Mouse (Mus musculus): ENCODE measurements at regions not wholly inside any gene's neighbourhood (a gene's known extent, or its start where the extent isn't known, plus 50 kb on each side); places are given as distances from the start of the nearest gene placed in this dataset.

DNA sequence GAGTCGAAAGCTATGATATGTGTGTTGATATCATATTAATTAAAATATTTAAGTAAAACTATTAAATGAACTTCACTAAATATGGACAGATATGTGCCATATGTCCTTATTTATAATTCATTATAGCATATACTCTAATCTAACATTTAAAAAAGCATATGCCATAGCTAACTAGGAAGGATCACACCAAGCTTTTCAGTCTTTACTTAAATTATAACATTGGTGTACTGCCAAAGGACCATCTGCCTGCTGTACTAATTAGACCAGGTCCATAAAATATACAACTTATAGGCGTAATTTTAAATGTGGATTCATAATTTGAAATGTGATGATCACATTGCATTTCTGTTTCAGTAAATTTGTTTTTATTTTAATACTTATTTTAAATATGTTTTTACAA is 651.9 kb upstream of the Klhl1 start:
- H3K4me1 ChIP-seq, result no peaks in the 10 kb centered on the region
- 91% methylated on average over 2 of the region's 2 CpGs for WGBS
- no peak for DNase-seq (ENCODE audit: low spot score)

DNA sequence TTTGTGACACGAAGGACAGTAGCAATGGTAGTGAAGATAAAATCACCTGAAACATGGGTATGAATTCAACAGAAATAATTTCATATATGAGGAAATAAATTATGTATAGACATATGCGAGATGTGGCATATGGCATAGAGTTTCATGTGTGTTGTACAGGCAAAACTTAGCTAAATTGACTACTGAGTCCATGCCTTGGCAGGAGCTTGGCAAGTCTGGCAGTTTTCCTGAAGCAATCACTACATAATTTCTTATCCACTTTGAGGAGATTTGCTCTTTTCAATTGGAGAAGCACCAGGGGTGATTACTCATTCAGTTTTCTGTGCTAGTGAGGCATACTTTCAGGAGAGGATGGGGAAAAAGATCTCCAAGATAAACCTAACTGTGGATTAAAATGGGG is 646.9 kb upstream of the Klhl1 start:
- no peak overlapping the region for H3K27ac ChIP-seq
- H3K36me3 ChIP-seq, result no peaks in the 10 kb centered on the region
- WGBS, result 97% methylated on average over 2 of the region's 2 CpGs
- no peaks in the 10 kb centered on the region for H3K4me1 ChIP-seq
- H3K27me3 ChIP-seq (ENCODE audit: low read depth, poor library complexity, severe bottlenecking), result no peaks in the 10 kb centered on the region
- H3K9me3 ChIP-seq (replicated peaks), result no peaks in the 10 kb centered on the region
- DNase-seq (ENCODE audit: low spot score), result no peak
- no peak overlapping the region for H3K4me3 ChIP-seq

More for the DNA sequence above, 651.9 kb upstream of the Klhl1 start:
- Histone ChIP-seq H3K36me3 (no peaks in the 10 kb centered on the region), H3K27ac (no peak overlapping the region), H3K27me3 (ENCODE audit: low read depth, poor library complexity, severe bottlenecking) (no peaks in the 10 kb centered on the region), H3K9me3 (replicated peaks) (no peaks in the 10 kb centered on the region), H3K4me3 (no peak overlapping the region)

DNA sequence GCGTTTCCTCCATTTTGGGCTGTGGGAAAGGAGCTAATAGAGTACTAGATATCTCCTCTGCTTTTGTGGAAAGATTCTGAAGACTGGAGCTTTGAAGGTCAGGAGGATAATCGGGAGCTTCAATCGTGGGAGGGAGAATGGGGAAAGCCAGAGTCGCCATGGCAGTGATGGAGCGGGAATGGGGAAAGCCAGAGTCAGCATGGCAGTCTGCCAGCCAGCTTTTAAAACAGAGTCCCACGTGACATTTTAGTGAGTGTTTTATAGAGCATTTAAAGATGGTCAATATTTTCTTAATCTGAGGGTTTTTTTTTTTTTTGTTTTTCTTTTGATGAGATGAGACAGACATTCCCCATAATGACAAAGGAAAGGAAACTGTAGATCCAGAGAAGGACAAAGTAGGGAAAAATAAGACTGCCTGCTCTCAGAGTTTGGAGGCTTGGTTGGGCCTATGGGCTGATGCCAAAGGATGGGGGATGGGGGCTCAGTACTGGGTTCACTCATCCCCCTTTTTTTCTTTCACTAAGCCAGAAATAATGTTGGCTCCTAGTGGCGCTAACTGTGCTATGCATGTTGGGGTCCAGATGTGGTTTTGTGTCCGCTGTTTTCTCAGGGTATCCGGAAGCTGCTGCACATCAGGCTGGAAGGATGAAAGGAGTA is 630.2 kb upstream of the Klhl1 start:
- Histone ChIP-seq H3K36me3 (no peaks in the 10 kb centered on the region), H3K27ac (no peak overlapping the region)
- DNase-seq (ENCODE audit: low spot score), result no peak

DNA sequence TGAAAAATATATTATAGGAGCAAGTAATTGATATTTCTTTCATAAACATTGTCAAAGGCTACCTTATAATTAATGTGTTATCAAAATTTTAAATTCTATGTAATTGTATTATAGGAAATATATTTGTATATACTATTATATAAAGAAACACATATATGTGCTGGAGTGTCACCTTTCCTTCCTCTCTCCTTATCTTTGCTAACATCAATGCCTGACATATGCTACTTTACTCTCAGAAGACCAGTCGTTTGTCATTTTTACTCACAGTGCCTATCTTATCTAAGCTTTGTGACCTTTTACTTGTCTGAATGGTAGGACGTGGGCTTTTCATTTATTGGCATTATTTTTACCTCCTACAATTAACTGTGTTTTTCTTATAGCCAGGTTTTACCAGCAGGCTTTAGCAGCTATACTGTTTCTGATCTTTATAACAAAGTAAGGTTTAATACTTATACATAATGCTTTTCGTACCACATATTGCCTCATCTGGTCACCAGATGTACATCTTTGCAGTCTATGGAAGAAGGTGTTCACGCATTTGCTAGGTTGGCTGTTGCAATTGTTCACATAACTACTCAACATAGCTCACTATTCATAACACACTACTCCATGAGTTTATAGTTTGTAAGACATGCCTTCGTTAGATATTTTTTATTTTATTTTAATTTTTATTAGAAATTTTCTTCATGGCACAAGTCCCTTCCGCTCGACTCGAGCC is 597.2 kb upstream of the Klhl1 start:
- 81% methylated on average over 8 of the region's 8 CpGs for WGBS
- DNase-seq (ENCODE audit: low spot score), result no peak
- 0 out of 2 replicates have a peak, but pooled peaks cover 5% of the 10 kb centered on the region for H3K4me1 ChIP-seq
- no peaks in the 10 kb centered on the region for H3K27me3 ChIP-seq (ENCODE audit: low read depth, poor library complexity, severe bottlenecking)
- H3K36me3 ChIP-seq, result no peaks in the 10 kb centered on the region
- H3K9me3 ChIP-seq (replicated peaks), result no peaks in the 10 kb centered on the region
- H3K4me3 ChIP-seq, result no peak overlapping the region
- H3K27ac ChIP-seq, result no peak overlapping the region

More for the DNA sequence above, 630.2 kb upstream of the Klhl1 start:
- no peaks in the 10 kb centered on the region for H3K9me3 ChIP-seq (replicated peaks)
- no peaks in the 10 kb centered on the region for H3K27me3 ChIP-seq (ENCODE audit: low read depth, poor library complexity, severe bottlenecking)
- no peaks in the 10 kb centered on the region for H3K4me1 ChIP-seq
- WGBS, result 96% methylated on average over 9 of the region's 9 CpGs
- H3K4me3 ChIP-seq, result no peak overlapping the region

DNA sequence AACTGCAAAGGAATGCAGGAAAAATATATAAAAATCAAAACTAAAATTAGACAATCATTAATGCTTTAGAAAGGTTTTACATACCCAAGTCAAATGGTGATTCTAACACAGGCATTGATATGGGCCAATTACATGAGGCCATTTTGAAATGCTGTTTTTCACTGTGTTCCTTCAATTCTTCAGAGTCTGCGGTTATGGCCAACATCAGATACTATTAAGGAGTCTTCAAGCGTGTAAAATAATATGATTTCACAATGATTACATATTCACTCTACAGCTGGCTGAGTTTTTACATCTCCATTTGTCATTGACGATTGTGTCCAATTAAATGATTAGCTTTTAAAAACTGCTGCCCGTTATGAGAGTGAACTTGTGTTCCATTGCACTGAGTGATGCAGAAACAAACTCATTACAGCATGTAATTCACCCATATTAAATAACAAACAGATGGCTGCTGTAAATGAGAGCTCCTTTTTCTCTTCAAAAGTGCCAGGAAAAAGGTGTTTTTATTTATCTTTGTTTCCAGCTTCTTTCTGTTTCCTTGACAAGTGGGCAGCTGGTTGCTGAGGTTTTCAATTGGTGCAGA is 582.3 kb upstream of the Klhl1 start:
- Histone ChIP-seq H3K4me1 (peaks cover 19% of the 10 kb centered on the region), H3K4me3 (no peak overlapping the region), H3K27me3 (ENCODE audit: low read depth, poor library complexity, severe bottlenecking) (no peaks in the 10 kb centered on the region), H3K9me3 (replicated peaks) (no peaks in the 10 kb centered on the region), H3K27ac (peak overlapping the region; percentile 53), H3K36me3 (no peaks in the 10 kb centered on the region)
- DNase-seq (ENCODE audit: low spot score), result no peak
- 45% methylated on average over 4 of the region's 4 CpGs for WGBS

DNA sequence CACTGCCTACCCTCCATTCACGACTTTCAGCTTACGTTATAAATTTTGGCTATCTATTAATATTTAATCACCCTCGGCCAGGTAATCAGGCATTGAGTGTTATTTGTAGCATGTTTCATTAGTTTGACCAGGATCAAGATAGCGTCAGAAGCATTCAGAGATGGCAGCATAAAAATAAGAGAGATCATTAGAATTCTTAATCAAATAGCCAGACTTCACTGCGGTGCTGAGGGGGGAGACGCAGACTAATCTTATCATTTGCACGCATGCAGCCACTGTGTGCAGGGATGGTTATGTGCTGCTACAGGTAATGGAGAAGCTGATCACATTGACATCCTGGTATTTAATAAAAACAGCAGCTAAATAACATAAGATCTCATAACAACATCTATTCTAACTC is 574.5 kb upstream of the Klhl1 start:
- no peaks in the 10 kb centered on the region for H3K9me3 ChIP-seq (replicated peaks)
- 0 out of 2 replicates have a peak, but pooled peaks cover 3% of the 10 kb centered on the region for H3K4me1 ChIP-seq
- H3K4me3 ChIP-seq, result no peak overlapping the region
- no peaks in the 10 kb centered on the region for H3K36me3 ChIP-seq
- H3K27ac ChIP-seq, result no peak overlapping the region
- no peaks in the 10 kb centered on the region for H3K27me3 ChIP-seq (ENCODE audit: low read depth, poor library complexity, severe bottlenecking)
- WGBS, result 88% methylated on average over 7 of the region's 7 CpGs
- no peak for DNase-seq (ENCODE audit: low spot score)

DNA sequence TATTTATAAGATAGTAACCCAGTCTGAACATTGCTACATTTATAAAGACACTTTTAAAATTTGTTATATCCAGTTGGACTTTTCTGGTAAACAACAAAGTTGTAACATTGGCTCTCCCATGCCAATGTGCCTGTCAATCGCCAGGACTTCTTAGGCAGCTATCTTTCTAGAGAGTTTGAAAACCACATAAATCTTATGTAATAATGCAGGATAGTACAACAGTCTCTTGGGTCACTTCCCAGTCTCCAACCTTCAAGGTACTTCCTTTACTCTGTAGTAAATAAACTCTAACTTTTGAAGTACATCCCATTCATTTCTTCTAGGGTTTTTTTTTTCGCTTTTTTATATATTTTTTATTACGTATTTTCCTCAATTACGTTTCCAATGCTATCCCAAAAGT is 570.0 kb upstream of the Klhl1 start:
- Histone ChIP-seq H3K27ac (no peak overlapping the region), H3K4me1 (peaks cover 22% of the 10 kb centered on the region), H3K36me3 (no peaks in the 10 kb centered on the region), H3K4me3 (no peak overlapping the region), H3K9me3 (replicated peaks) (no peaks in the 10 kb centered on the region), H3K27me3 (ENCODE audit: low read depth, poor library complexity, severe bottlenecking) (no peaks in the 10 kb centered on the region)
- DNase-seq (ENCODE audit: low spot score), result no peak
- WGBS, result 90% methylated on average over 4 of the region's 4 CpGs

DNA sequence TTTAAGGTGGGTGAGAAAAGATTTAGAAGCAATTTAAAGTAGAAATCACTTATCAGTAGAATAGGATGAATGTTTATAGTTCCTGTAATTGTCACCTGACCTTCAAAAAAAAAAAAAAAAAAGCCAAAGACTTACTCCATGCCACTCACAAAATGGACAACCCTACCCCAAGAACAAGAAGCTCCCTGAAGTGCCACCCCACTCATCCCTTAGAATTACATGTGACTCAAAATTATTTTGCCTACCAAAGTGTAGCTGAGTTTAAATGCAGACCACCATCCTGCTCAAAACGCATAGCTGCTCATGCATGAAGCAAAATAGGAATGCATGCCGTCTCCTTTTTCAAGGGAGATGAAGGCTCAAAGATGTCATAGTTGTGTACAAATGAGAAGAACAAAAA is 568.4 kb upstream of the Klhl1 start:
- H3K27ac ChIP-seq, result no peak overlapping the region
- H3K27me3 ChIP-seq (ENCODE audit: low read depth, poor library complexity, severe bottlenecking), result no peaks in the 10 kb centered on the region
- H3K4me3 ChIP-seq, result no peak overlapping the region
- no peak for DNase-seq (ENCODE audit: low spot score)
- WGBS, result 87% methylated on average over 2 of the region's 2 CpGs
- no peaks in the 10 kb centered on the region for H3K36me3 ChIP-seq
- peaks cover 22% of the 10 kb centered on the region for H3K4me1 ChIP-seq
- H3K9me3 ChIP-seq (replicated peaks), result no peaks in the 10 kb centered on the region

DNA sequence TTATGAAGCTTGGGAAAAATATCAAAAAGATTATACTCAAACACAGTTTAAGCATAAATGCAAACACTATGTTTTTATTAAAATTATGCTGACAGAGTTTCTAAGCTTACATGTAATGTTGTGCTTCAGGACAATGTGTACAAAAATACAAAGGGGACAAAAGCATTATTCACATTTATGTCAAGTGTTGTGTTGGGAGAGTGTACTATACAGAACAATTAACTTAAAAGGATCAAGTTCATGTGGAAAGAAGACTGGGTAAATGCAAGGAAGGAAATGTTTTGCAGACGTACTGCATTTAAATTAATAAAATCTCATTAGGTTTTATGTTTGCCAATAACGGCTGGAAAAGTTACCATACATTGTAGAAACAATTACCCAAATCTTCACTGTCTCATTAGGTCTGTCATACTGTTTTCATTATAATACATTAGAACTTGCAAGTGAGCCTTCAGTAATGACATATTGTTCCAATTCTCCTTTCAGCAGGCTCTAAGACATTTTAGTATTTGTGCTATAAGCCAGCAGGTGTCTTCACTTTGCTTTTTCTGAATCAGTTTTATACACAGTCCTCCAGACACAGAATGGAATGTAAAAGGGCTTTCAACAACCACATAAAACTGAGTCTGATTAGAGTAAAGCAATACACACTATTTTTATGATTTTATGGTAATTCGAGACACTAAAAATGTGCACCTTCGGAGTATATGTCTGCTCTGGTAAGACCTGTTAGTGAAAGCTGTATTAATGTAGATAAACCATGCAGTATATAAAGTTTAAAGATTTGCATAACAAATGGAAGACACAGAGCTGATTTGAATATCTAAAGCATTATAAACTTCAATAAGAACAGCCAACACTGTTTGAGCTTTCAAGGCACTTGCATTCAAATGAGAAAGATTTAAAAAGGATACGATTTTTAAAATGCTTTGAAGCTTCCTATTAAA is 567.7 kb upstream of the Klhl1 start:
- H3K36me3 ChIP-seq, result no peaks in the 10 kb centered on the region
- no peaks in the 10 kb centered on the region for H3K27me3 ChIP-seq (ENCODE audit: low read depth, poor library complexity, severe bottlenecking)
- no peak for DNase-seq (ENCODE audit: low spot score)
- no peak overlapping the region for H3K4me3 ChIP-seq
- WGBS, result 53% methylated on average over 5 of the region's 5 CpGs
- no peaks in the 10 kb centered on the region for H3K9me3 ChIP-seq (replicated peaks)
- no peak overlapping the region for H3K27ac ChIP-seq
- peaks cover 22% of the 10 kb centered on the region for H3K4me1 ChIP-seq

DNA sequence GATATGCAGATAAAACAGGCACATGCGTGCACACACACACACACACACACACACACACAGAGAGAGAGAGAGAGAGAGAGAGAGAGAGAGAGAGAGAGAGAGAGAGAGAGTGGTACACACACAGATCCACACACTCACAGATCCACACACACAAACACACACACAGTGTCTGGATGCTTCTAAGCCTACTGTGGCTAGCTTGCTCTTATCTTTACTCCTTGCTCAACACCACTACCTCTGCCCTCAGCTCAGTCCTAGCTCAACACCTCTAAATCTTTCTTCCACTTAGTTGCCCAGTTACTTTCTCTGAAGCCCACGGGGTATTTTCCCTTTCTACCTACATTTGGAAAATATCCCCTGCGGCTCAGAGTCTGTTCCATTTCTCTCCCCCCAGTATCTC is 555.9 kb upstream of the Klhl1 start:
- WGBS, result 78% methylated on average over 3 of the region's 3 CpGs
- no peak overlapping the region for H3K4me3 ChIP-seq
- H3K4me1 ChIP-seq, result no peaks in the 10 kb centered on the region
- no peaks in the 10 kb centered on the region for H3K27me3 ChIP-seq (ENCODE audit: low read depth, poor library complexity, severe bottlenecking)
- H3K27ac ChIP-seq, result no peak overlapping the region
- no peak for DNase-seq (ENCODE audit: low spot score)
- no peaks in the 10 kb centered on the region for H3K9me3 ChIP-seq (replicated peaks)
- H3K36me3 ChIP-seq, result no peaks in the 10 kb centered on the region

DNA sequence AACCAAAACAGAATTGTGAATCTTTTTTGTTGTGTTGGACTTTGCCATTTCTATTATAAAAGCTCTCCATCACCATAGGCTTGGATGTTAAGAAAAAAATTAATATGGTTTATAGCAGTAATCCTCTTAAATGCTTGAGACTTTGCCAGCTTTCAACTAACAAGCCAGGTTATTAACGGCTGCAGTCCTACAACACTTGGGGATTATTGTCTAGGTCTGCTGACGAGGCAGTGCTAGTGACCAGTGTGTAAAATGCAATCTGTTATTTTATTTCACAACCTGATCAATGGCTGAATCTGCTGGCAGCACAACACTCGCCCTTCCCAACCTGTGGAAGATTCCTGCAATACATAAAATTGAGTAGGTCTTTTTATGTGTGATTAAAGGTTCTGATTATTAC is 549.9 kb upstream of the Klhl1 start:
- H3K27me3 ChIP-seq (ENCODE audit: low read depth, poor library complexity, severe bottlenecking), result no peaks in the 10 kb centered on the region
- H3K4me1 ChIP-seq, result 0 out of 2 replicates have a peak, but pooled peaks cover 3% of the 10 kb centered on the region
- no peak overlapping the region for H3K27ac ChIP-seq
- H3K36me3 ChIP-seq, result no peaks in the 10 kb centered on the region
- 43% methylated on average over 3 of the region's 3 CpGs for WGBS
- H3K9me3 ChIP-seq (replicated peaks), result no peaks in the 10 kb centered on the region
- DNase-seq (ENCODE audit: low spot score), result no peak
- H3K4me3 ChIP-seq, result no peak overlapping the region

DNA sequence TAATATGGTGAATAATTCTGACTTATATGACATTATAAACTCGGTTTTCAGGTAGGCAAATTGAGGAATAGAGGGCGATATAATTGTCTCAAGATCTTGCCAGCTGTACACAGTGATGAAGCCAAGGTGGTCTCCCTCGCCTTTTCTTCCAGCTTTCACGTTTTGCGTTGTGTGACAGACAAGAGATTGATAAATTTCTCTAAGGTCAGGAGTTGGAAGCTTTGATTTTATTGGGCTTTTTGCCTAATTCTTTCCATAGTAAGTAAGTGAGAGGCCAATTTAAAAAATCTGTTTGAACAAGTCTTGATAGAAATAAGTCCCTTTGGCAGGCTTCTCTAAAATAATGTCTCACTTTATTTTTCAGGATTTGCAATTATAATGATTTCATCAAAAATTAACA is 549.4 kb upstream of the Klhl1 start:
- 65% methylated on average over 5 of the region's 5 CpGs for WGBS
- no peak for DNase-seq (ENCODE audit: low spot score)
- Histone ChIP-seq H3K4me1 (0 out of 2 replicates have a peak, but pooled peaks cover 3% of the 10 kb centered on the region), H3K27me3 (ENCODE audit: low read depth, poor library complexity, severe bottlenecking) (no peaks in the 10 kb centered on the region), H3K4me3 (no peak overlapping the region), H3K36me3 (no peaks in the 10 kb centered on the region), H3K27ac (no peak overlapping the region), H3K9me3 (replicated peaks) (no peaks in the 10 kb centered on the region)

All from limb, embryonic 10.5 days (tissue).